Mouse (Mus musculus) midbrain, embryonic 10.5 days (tissue): ENCODE measurements around the gene Wnt5b. TPM values are rescaled to one million over a fixed set of nuclear protein-coding genes. Genes with fewer than 3 reads are reported as not detected.
A peak's percentile ranks its signal among the peaks of the same experiment; 100 is the strongest.

Source experiments
- DNase-seq: peaks from one replicate; pipeline ENCODE4 v3.0.0-alpha.2; 2017; ENCODE audit warnings: low spot score
- H3K27ac ChIP-seq: fragments of 300-500 bp; sonication (generic); replicated peaks from 2 replicates; pipeline ENCODE4 v1.5.1; 2016; ENCODE audit warnings: mild to moderate bottlenecking
- H3K27me3 ChIP-seq: fragments of 300-500 bp; sonication (generic); 2 replicates; pipeline ENCODE4 v1.6.1; 2016; ENCODE audit warnings: low read depth, mild to moderate bottlenecking; ENCODE audit not compliant: poor library complexity, severe bottlenecking
- H3K36me3 ChIP-seq: fragments of 300-500 bp; sonication (generic); 2 replicates; pipeline ENCODE4 v1.6.1; 2016; ENCODE audit warnings: mild to moderate bottlenecking, moderate library complexity
- H3K4me1 ChIP-seq: fragments of 300-500 bp; sonication (generic); 2 replicates; pipeline ENCODE4 v1.6.1; 2016
- H3K4me3 ChIP-seq: fragments of 300-500 bp; sonication (generic); 2 replicates; pipeline ENCODE4 v1.5.1; 2016; ENCODE audit warnings: mild to moderate bottlenecking, moderate library complexity
- H3K9me3 ChIP-seq: fragments of 300-500 bp; sonication (generic); replicated peaks from 2 replicates; pipeline ENCODE4 v1.6.1; 2016; ENCODE audit warnings: mild to moderate bottlenecking
- WGBS: fragments of 180-500 bp; shearing (Covaris S2); methylation state at CpG from one replicate; pipeline ENCODE4 v1.1.7; 2016; 5-methylcytosine and 5-hydroxymethylcytosine counted together
- polyA plus RNA-seq: library from polyadenylated mRNA; unstranded; fragments of >200 nt; fragmentation: Nextera tagmentation; extraction: Ambion mirVana; gene quantifications from 2 replicates; pipeline ENCODE4 v1.2.1, GENCODE M21; 2016

Wnt5b gene
- polyA plus RNA-seq, 1 experiment from 2014 or later: 19.0 TPM

DNA sequence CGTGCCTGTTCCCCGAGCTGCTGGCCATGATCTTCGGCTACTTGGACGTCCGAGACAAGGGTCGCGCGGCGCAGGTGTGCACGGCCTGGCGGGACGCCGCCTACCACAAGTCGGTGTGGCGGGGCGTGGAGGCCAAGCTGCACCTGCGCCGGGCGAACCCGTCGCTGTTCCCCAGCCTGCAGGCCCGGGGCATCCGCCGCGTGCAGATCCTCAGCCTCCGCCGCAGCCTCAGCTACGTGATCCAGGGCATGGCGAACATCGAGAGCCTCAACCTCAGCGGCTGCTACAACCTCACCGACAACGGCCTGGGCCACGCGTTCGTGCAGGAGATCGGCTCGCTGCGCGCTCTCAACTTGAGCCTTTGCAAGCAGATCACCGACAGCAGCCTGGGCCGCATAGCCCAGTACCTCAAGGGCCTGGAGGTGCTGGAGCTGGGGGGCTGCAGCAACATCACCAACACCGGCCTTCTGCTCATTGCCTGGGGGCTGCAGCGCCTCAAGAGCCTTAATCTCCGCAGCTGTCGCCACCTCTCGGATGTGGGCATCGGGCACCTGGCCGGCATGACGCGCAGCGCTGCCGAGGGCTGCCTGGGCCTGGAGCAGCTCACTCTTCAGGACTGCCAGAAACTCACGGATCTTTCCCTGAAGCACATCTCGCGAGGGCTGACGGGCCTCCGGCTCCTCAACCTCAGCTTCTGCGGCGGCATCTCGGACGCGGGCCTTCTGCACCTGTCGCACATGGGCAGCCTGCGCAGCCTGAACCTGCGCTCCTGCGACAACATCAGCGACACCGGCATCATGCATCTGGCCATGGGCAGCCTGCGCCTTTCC lies 64.1 kb downstream of the Wnt5b start:
- no peaks in the 10 kb centered on the region for H3K27me3 ChIP-seq
- WGBS: under 1% methylated on average over 70 of the region's 70 CpGs
- peaks cover 67% of the 10 kb centered on the region for H3K4me1 ChIP-seq
- H3K27ac ChIP-seq: peak overlapping the region; percentile 100
- H3K36me3 ChIP-seq: peaks cover 32% of the 10 kb centered on the region
- H3K9me3 ChIP-seq: no peaks in the 10 kb centered on the region
- peak overlapping the region; percentile 95 for H3K4me3 ChIP-seq
- DNase-seq: peak; percentile 71

DNA sequence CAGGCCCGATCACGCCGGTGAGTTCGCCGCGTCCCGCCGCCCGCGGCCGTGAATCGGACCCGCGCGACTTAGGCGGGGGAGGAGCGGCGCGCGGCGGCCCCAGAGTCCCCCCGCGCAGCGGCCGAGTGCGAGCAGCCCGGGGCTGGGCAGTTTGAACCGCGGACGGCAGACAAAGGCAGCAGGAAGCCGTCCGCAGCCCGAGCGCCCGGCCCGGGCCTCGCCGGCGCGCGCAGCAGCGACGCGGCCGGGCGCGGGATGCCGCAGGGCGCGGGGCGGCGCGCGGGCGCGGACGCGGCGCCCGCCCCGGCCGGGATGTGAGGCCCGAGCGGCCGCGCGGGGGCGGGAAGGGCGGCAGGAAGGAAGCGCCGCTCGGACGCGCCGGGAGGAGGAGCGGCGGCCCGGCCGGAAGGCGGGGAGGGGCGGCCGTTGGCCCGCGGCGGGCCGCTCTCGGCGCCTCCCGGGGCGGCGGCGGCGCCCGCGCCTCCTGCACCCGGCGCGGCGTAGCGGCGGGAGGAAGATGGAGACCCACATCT lies 64.7 kb downstream of the Wnt5b start, which contains the start of gene Fbxl14:
TSS of gene Fbxl14 (plus strand) at position 326 of the 533 bp plus-strand sequence.
- Histone ChIP-seq H3K27ac (peak within 1 kb of the TSS; percentile 100), H3K27me3 (no peaks in the 10 kb centered on the region), H3K4me1 (peaks cover 61% of the 10 kb centered on the region), H3K36me3 (peaks cover 27% of the 10 kb centered on the region), H3K4me3 (peak within 1 kb of the TSS; percentile 95), H3K9me3 (no peaks in the 10 kb centered on the region)
- 9% methylated on average over 101 of the region's 101 CpGs for WGBS
- no peak for DNase-seq

DNA sequence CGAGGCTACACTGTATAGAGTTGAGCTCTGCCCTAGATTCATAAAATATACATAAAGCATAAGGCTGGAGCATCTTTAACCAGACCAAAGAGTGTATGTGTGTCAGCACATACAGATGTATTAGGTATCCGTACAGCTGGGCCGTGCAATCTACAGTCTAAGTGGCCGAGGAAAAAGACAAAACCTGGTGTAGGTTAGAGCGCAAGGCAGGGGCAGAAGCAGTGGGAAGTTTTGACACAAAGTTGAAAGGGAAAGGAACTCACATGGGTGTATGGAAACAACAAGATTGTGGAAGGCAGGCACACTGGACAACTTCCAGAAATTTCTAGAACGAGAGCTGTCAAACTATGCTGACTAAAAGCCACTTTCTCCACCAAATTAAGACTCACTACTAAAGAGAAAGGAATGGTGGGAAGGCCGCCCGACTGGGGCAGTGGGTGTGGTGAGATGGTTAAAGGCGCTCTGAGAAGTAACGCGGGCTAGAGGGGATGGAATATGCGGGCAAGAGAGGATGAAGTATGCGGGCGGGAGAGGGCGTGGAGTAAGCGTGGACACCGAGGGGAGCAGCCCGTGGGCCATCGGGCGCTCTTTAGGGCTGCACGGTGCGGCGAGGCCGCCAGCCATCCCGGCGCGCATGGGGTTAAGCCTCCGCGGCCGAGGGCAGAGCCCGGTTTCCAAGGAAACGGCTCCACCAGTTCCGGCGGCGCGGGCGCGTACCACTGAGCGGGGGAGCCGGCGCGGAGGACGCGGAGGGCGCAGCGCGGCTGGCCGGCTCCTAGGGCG lies 65.4 kb downstream of the Wnt5b start:
- peaks cover 54% of the 10 kb centered on the region for H3K4me1 ChIP-seq
- no peaks in the 10 kb centered on the region for H3K27me3 ChIP-seq
- peaks cover 21% of the 10 kb centered on the region for H3K36me3 ChIP-seq
- H3K27ac ChIP-seq: peak overlapping the region; percentile 100
- peak overlapping the region; percentile 95 for H3K4me3 ChIP-seq
- H3K9me3 ChIP-seq: no peaks in the 10 kb centered on the region
- peak; percentile 92 for DNase-seq
- 2% methylated on average over 48 of the region's 49 CpGs for WGBS

DNA sequence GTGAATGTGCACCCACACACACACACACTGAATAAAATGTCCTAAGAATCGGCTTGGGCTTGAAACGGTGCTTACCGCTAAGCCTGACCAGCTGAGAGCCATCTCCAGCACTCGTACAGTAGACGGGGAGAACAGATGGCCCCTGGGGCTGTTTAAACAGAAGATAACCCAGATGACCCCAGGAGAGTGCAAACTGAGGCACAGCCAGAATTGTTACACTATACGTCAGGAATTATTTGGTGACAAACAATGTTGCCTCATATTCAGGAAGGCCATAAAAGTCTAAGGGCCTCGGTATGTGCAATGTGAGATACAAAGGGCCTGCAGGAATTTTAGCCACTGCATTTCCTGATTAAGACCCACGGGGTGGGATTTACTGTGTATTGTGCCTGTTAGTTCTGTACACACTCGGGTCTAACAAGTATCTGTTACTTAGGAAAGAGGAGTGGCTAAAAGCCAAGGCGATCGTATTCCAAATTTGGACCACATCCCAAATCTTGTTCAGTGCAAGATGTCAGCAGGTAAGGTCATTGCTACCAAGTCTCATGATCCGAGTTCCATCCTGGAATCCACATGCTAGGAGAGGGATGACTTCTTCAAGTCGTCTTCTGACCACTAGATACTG lies 66.3 kb downstream of the Wnt5b start:
- no peaks in the 10 kb centered on the region for H3K9me3 ChIP-seq
- WGBS: 73% methylated on average over 13 of the region's 13 CpGs
- no peak for DNase-seq
- H3K36me3 ChIP-seq: peaks cover 12% of the 10 kb centered on the region
- no peak overlapping the region for H3K4me3 ChIP-seq
- no peaks in the 10 kb centered on the region for H3K27me3 ChIP-seq
- no peak overlapping the region for H3K27ac ChIP-seq
- peaks cover 44% of the 10 kb centered on the region for H3K4me1 ChIP-seq

DNA sequence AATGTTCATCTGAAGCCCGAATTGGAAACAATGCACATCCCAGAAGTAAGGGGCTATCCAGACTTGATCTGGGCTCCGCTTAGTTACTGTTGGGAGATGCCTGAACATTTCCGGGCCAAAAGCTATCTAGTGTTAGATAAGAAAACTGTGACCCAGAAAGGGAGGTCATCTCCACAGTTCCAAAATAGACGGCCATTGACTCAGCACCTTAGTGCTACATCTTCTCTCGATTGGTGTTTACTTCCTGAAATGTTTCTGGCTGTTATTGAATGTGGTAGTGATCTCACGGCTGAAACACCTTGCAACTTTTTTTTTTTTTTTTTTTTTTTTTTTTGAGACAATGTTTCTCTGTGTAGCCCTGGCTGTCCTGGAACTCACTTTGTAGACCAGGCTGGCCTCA lies 68.2 kb downstream of the Wnt5b start:
- 92% methylated on average over 6 of the region's 6 CpGs for WGBS
- Histone ChIP-seq H3K4me1 (peaks cover 28% of the 10 kb centered on the region), H3K36me3 (peaks cover 9% of the 10 kb centered on the region), H3K27ac (no peak overlapping the region), H3K27me3 (no peaks in the 10 kb centered on the region), H3K9me3 (no peaks in the 10 kb centered on the region), H3K4me3 (no peak overlapping the region)
- DNase-seq: no peak

DNA sequence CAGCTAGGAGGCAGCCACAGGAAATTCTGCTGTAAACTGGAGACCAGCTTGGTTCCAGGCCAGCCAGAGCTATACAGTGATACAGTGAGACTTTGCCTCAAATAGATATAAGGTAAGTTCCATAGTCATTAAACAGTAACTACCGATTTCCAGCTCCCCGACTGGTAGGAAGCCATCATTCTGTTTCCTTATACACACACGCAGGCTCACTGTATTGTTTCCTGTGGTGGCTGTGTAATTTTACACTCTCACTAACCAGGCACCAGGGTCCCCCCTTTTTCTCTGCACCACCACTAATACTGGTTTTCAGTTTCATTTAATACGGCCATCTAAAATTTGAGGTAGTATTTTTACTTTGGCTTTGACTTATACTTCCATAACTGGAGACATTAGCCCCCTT lies 70.2 kb downstream of the Wnt5b start:
- no peak for DNase-seq
- H3K27me3 ChIP-seq: no peaks in the 10 kb centered on the region
- H3K36me3 ChIP-seq: no peaks in the 10 kb centered on the region
- no peak overlapping the region for H3K27ac ChIP-seq
- H3K4me1 ChIP-seq: peaks cover 16% of the 10 kb centered on the region
- no peak overlapping the region for H3K4me3 ChIP-seq
- WGBS: 90% methylated on average over 4 of the region's 4 CpGs
- no peaks in the 10 kb centered on the region for H3K9me3 ChIP-seq

DNA sequence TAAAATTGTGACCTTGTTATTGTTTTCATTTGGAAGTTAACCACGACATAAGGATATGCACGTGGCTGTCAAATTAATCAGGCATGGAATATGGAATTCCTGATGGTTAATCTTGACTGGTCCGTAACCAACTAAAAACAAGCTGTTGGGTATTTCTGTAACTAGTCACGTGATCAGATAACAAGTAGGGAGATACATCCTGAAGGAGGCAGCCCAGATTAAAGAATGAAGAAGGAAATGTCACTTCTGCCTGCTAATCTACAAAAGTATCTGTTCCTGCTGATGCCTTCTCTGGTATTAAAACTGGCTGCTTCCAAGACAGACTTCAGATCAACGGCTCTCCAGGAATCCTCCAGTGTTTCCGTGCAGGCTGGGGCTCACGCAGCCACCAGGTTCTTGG lies 70.7 kb downstream of the Wnt5b start:
- Histone ChIP-seq H3K27me3 (no peaks in the 10 kb centered on the region), H3K9me3 (no peaks in the 10 kb centered on the region), H3K27ac (no peak overlapping the region), H3K36me3 (no peaks in the 10 kb centered on the region), H3K4me3 (no peak overlapping the region), H3K4me1 (peaks cover 11% of the 10 kb centered on the region)
- WGBS: 85% methylated on average over 7 of the region's 7 CpGs
- no peak for DNase-seq

DNA sequence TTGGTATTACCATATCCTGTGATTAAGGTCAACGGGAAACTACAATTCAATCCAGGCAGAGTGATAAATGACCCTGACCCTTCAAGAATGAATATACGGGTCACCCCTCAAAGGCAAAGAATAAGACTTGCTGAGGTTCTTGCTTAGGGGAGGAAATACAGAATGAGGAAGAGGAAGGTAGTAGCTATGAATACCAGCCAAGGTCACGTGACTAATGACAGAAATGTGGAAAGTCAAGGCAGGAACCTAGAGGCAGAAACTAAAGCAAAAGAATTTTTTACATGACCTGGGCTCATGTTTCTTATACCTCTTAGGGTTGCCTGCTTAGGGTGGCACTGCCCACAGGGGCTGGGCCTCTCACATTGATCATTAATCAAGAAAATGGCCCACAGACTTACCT lies 71.4 kb downstream of the Wnt5b start:
- Histone ChIP-seq H3K36me3 (no peaks in the 10 kb centered on the region), H3K4me1 (peaks cover 7% of the 10 kb centered on the region), H3K4me3 (no peak overlapping the region), H3K9me3 (no peaks in the 10 kb centered on the region), H3K27me3 (no peaks in the 10 kb centered on the region), H3K27ac (no peak overlapping the region)
- WGBS: 92% methylated on average over 3 of the region's 3 CpGs
- DNase-seq: no peak

DNA sequence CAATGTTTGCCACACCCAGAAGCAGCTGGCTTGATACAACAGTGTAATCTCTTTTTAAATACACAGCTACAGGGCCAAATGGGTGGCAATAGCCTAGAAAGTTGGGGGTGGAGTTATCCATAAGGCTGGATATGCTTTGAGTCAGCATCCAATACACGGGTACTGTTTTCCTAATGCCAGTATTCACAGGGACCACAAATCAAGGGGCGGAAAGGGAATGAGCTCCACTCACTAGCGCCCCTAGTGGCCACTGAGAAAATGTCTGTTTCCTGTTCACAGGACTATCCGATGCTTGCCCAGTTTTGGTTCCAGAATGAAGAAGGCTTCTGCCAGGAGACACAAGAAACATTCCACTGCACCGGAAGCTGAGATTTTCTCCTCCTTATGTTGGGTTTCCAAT lies 72.0 kb downstream of the Wnt5b start:
- DNase-seq: peak; percentile 58
- Histone ChIP-seq H3K27ac (no peak overlapping the region), H3K4me3 (no peak overlapping the region), H3K27me3 (no peaks in the 10 kb centered on the region), H3K9me3 (no peaks in the 10 kb centered on the region), H3K4me1 (peaks cover 6% of the 10 kb centered on the region; the same call in 1 of the 2 replicates), H3K36me3 (no peaks in the 10 kb centered on the region)
- 41% methylated on average over 5 of the region's 5 CpGs for WGBS

DNA sequence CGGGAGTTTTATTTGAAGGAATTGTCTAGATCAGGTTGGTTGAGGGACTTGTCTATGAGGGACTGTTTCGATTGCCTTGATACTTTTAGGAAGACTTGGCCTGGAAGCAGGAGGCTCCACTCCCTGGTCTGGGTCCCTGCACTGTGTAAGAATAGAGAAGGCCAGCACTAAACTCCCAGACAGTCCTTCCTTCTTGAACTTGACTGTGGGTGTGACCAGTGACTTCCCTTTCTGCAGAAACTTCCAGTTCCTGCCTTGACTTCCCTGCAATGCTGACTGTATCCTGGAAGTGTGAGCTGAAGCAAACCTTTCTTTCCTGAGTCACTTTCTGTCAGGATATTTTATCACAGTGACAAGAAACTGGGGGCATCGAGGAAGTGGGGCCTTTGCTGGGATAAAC lies 73.4 kb downstream of the Wnt5b start:
- no peak overlapping the region for H3K27ac ChIP-seq
- 92% methylated on average over 3 of the region's 3 CpGs for whole genome bisulfite sequencing
- H3K27me3 ChIP-seq: no peaks in the 10 kb centered on the region
- DNase-seq: no peak
- no peak overlapping the region for H3K4me3 ChIP-seq
- H3K4me1 ChIP-seq: peaks cover 6% of the 10 kb centered on the region; the same call in 1 of the 2 replicates
- H3K36me3 ChIP-seq: no peaks in the 10 kb centered on the region
- no peaks in the 10 kb centered on the region for H3K9me3 ChIP-seq

DNA sequence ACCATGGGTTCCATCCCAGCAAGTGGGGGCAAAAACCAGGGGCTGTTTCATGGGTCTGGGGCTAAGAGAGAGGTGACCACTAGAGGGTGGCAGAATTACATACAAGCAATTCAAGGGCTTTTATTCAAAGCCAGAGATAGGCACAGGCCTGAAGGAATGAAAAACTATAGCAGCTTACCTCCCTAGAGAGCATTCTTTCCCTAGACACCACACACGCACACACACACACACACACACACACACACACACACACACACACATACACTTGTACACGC lies 76.4 kb downstream of the Wnt5b start:
- no peaks in the 10 kb centered on the region for H3K36me3 ChIP-seq
- WGBS: 75% methylated on average over 2 of the region's 2 CpGs
- H3K27ac ChIP-seq: no peak overlapping the region
- no peaks in the 10 kb centered on the region for H3K9me3 ChIP-seq
- peaks cover 6% of the 10 kb centered on the region; the same call in 1 of the 2 replicates for H3K4me1 ChIP-seq
- H3K27me3 ChIP-seq: no peaks in the 10 kb centered on the region
- no peak for DNase-seq
- H3K4me3 ChIP-seq: no peak overlapping the region

DNA sequence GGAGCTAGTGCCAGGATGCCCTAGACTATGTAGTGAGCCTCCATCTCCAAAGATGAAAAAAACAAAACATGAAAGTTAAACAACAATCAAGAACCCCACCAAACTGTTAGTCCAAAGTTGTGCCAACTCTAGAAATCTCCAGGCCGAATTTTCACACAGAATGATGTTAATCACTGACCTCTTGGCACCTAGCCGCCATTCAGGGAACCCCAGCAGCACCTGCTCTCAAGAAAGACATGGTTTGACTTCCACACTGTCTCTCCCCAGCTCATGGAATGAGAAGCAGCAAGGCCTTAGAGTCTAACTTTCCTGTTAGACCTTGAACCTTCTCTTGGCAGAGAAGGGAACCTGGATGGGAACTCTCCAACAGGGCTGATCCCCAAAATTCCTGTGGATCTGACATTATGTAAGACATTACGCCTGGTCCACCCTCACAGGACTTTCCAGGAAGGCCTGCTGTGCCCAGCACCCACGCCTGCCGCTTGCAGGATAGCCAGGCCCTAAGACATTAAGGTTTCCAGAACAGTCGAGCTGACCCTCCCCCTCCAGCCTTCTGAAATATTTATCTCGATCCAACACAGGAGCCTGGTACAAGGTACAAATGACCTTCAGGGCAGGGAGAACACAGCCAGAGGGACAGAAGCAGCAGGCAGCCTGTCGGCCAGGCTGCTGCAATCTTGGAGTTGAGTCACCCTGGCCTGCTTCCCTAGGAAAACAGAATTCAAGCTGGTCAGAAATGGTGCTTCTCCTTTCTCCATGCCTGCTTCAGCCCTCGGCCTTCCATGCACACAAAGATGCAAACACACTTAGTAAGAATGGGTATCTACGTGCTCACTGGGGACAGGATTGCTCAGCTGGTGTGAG lies 77.0 kb downstream of the Wnt5b start:
- WGBS: 83% methylated on average over 10 of the region's 10 CpGs
- Histone ChIP-seq H3K36me3 (no peaks in the 10 kb centered on the region), H3K4me3 (no peak overlapping the region), H3K27ac (no peak overlapping the region), H3K9me3 (no peaks in the 10 kb centered on the region), H3K4me1 (peaks cover 6% of the 10 kb centered on the region; the same call in 1 of the 2 replicates), H3K27me3 (no peaks in the 10 kb centered on the region)
- DNase-seq: no peak
